Mouse (Mus musculus): ENCODE measurements around the gene March11. TPM values are rescaled to one million over a fixed set of nuclear protein-coding genes. Genes with fewer than 3 reads are reported as not detected.

March11 gene
- total and polyA plus RNA-seq, 3 experiments: not detected

DNA sequence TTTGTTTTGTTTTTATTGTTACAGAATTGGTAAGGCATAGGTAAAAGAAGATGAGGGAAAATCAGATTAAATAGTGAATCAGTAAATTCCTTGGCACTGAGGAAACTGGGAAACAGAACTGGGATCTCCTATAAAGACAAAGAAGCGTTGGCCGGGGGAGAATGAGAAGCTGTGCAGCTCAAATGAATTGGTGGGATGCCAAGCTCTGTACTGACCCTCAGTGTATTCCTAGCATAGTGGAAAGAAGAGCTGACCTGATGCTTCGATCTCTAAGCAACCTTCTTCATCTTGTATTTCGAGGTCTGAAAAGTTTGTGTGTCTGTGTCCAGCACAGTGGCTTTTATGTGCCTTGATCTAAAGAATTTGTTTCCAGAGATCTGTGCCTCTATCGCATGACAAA lies 64.9 kb downstream of the March11 start:
- Histone ChIP-seq H3K27ac (ENCODE audit: insufficient read depth, low read depth) (no peak overlapping the region), H3K4me3 (replicated peaks in 1 of 3; ENCODE audit: low read depth in 2 of 3, low read length in 2 of 3, poor library complexity in 1 of 3) (no peak overlapping the region), H3K27me3 (replicated peaks) (no peaks in the 10 kb centered on the region), H3K4me1 (ENCODE audit: control insufficient read depth in 1 of 2, insufficient read depth in 2 of 2) (peaks cover 11 to 57% of the 10 kb centered on the region in 2 experiments; a peak in 3 of 4 replicates), H3K4me2 (ENCODE audit: insufficient read depth, low read depth, poor library complexity, severe bottlenecking) (no peak overlapping the region), H3K79me2 (replicated peaks; ENCODE audit: control insufficient read depth, extremely low read depth, insufficient read depth, poor library complexity, severe bottlenecking) (no peaks in the 10 kb centered on the region), H3K9me3 (replicated peaks; ENCODE audit: low read length) (no peaks in the 10 kb centered on the region), H3K9ac (ENCODE audit: insufficient read depth, low read depth) (no peak overlapping the region), H3K36me3 (replicated peaks in 1 of 2; ENCODE audit: control insufficient read depth in 1 of 2, insufficient read depth in 1 of 2, low read length in 1 of 2) (no peaks in the 10 kb centered on the region)
- in situ Hi-C loops (cut with MboI; ENCODE audit: low pct_ligation_motif_present, low pct_unique_long_range_greater_than_20kb, low sequenced_read_pairs): no loop called here
- DNase-seq (ENCODE audit: extremely low read depth): no peak
- no peak for TF ChIP-seq CTCF (conservative IDR thresholded peaks at IDR 0.05 in 1 of 2, IDR thresholded peaks at IDR 0.05 in 1 of 2; ENCODE audit: low read depth in 2 of 2, low read length in 2 of 2)
- no peak for TF ChIP-seq SMC3 (IDR thresholded peaks at IDR 0.05; ENCODE audit: low read depth, low read length)
- TF ChIP-seq MYC (IDR thresholded peaks at IDR 0.05; ENCODE audit: low read depth, low read length): no peak
- no peak for TF ChIP-seq ZMIZ1 (IDR thresholded peaks at IDR 0.05; ENCODE audit: low read depth, low read length)
- no peak for TF ChIP-seq SIN3A (IDR thresholded peaks at IDR 0.05; ENCODE audit: low read length)
- TF ChIP-seq RCOR1 (conservative IDR thresholded peaks at IDR 0.05; ENCODE audit: low read depth, low read length): no peak
- no peak for TF ChIP-seq RAD21 (IDR thresholded peaks at IDR 0.05; ENCODE audit: low read depth, low read length)
- TF ChIP-seq MXI1 (IDR thresholded peaks at IDR 0.05; ENCODE audit: low read depth, low read length): no peak
- no peak for TF ChIP-seq CHD1 (IDR thresholded peaks at IDR 0.05; ENCODE audit: low read depth, low read length)
- dilution Hi-C loops (cut with MboI; ENCODE audit: extremely low pct_ligation_motif_present, extremely low pct_unique_long_range_greater_than_20kb, low sequenced_read_pairs): no loop called here

DNA sequence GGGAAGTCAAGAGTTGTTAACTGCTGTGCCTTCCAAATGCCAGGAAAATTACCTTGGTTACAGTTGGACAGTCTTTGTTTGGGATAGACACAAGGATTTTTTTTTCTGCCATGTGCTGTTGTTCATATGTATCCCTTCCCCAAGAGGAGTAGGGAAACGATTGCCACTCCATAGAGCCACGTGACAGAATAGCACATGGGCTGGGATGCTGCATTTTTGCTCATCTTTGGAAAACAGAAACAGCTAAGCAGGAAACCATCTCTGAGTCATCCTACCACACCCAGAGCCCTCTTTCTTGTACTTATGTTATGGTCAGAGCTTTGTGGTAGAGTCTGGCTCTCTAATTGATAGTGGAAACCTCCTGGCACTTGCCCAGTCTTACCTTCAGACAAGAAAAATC lies 65.4 kb downstream of the March11 start:
- H3K4me3 ChIP-seq (replicated peaks in 1 of 3; ENCODE audit: low read depth in 2 of 3, low read length in 2 of 3, poor library complexity in 1 of 3): no peak overlapping the region
- no peak overlapping the region for H3K9ac ChIP-seq (ENCODE audit: insufficient read depth, low read depth)
- no peak overlapping the region for H3K27ac ChIP-seq (ENCODE audit: insufficient read depth, low read depth)
- H3K27me3 ChIP-seq (replicated peaks): no peaks in the 10 kb centered on the region
- TF ChIP-seq JUND (conservative IDR thresholded peaks at IDR 0.05; ENCODE audit: low read depth, low read length): no peak
- TF ChIP-seq KAT2A (IDR thresholded peaks at IDR 0.05; ENCODE audit: insufficient replicate concordance, low read length): no peak
- TF ChIP-seq NELFE (IDR thresholded peaks at IDR 0.05; ENCODE audit: low read depth, low read length): no peak
- TF ChIP-seq MAZ (IDR thresholded peaks at IDR 0.05; ENCODE audit: low read depth, low read length): no peak
- TF ChIP-seq ZC3H11A (IDR thresholded peaks at IDR 0.05; ENCODE audit: low read depth, low read length): no peak
- no peak for TF ChIP-seq USF2 (conservative IDR thresholded peaks at IDR 0.05; ENCODE audit: low read depth, low read length)
- TF ChIP-seq IRF4 (IDR thresholded peaks at IDR 0.05; ENCODE audit: low read depth, low read length): no peak
- TF ChIP-seq JUN (IDR thresholded peaks at IDR 0.05; ENCODE audit: insufficient read depth, low read depth, low read length): no peak
- TF ChIP-seq ZKSCAN1 (IDR thresholded peaks at IDR 0.05; ENCODE audit: borderline replicate concordance, low read depth, low read length): no peak
- TF ChIP-seq BHLHE40 (IDR thresholded peaks at IDR 0.05; ENCODE audit: low read depth, low read length): peak; percentile 30; the same call in 1 of the 2 replicates
- no peak for TF ChIP-seq CHD1 (IDR thresholded peaks at IDR 0.05; ENCODE audit: low read depth, low read length)
- TF ChIP-seq MXI1 (IDR thresholded peaks at IDR 0.05; ENCODE audit: low read depth, low read length): no peak
- 0 out of 2 replicates have a peak, but pooled peaks have one; percentile 14 for TF ChIP-seq EP300 (IDR thresholded peaks at IDR 0.05; ENCODE audit: low read length)
- TF ChIP-seq MEF2A (IDR thresholded peaks at IDR 0.05; ENCODE audit: borderline replicate concordance, low read depth, low read length): no peak
- TF ChIP-seq MYC (IDR thresholded peaks at IDR 0.05; ENCODE audit: low read depth, low read length): 0 out of 2 replicates have a peak, but pooled peaks have one; percentile 22
- TF ChIP-seq TCF12 (IDR thresholded peaks at IDR 0.05; ENCODE audit: low read depth, low read length): no peak
- no peak for TF ChIP-seq POLR2A (IDR thresholded peaks at IDR 0.05; ENCODE audit: low read depth, low read length)
- no peak for TF ChIP-seq ETS1 (conservative IDR thresholded peaks at IDR 0.05; ENCODE audit: low read depth, low read length)
- peak; percentile 16; the same call in 1 of the 2 replicates for TF ChIP-seq MAX (IDR thresholded peaks at IDR 0.05; ENCODE audit: low read length)
- no peak for TF ChIP-seq CHD2 (IDR thresholded peaks at IDR 0.05; ENCODE audit: low read length)
- no peak for TF ChIP-seq SMC3 (IDR thresholded peaks at IDR 0.05; ENCODE audit: low read depth, low read length)
- TF ChIP-seq UBTF (IDR thresholded peaks at IDR 0.05; ENCODE audit: low read depth, low read length): no peak
- TF ChIP-seq SIN3A (IDR thresholded peaks at IDR 0.05; ENCODE audit: low read length): no peak
- TF ChIP-seq ZNF384 (IDR thresholded peaks at IDR 0.05; ENCODE audit: low read depth, low read length): no peak
- TF ChIP-seq MAFK (IDR thresholded peaks at IDR 0.05; ENCODE audit: insufficient replicate concordance, low read length): no peak
- TF ChIP-seq E2F4 (IDR thresholded peaks at IDR 0.05; ENCODE audit: insufficient replicate concordance, low read depth, low read length): no peak
- H3K9me3 ChIP-seq (replicated peaks; ENCODE audit: low read length): no peaks in the 10 kb centered on the region
- dilution Hi-C loops (cut with MboI; ENCODE audit: extremely low pct_ligation_motif_present, extremely low pct_unique_long_range_greater_than_20kb, low sequenced_read_pairs): no loop called here
- DNase-seq (ENCODE audit: extremely low read depth): peak; percentile 39
- no peak overlapping the region for H3K4me2 ChIP-seq (ENCODE audit: insufficient read depth, low read depth, poor library complexity, severe bottlenecking)
- no peaks in the 10 kb centered on the region for H3K36me3 ChIP-seq (replicated peaks in 1 of 2; ENCODE audit: control insufficient read depth in 1 of 2, insufficient read depth in 1 of 2, low read length in 1 of 2)
- H3K4me1 ChIP-seq (ENCODE audit: control insufficient read depth in 1 of 2, insufficient read depth in 2 of 2): peaks cover 11 to 57% of the 10 kb centered on the region in 2 experiments; a peak in 3 of 4 replicates
- no peaks in the 10 kb centered on the region for H3K79me2 ChIP-seq (replicated peaks; ENCODE audit: control insufficient read depth, extremely low read depth, insufficient read depth, poor library complexity, severe bottlenecking)
- in situ Hi-C loops (cut with MboI; ENCODE audit: low pct_ligation_motif_present, low pct_unique_long_range_greater_than_20kb, low sequenced_read_pairs): no loop called here
